Mouse (Mus musculus): Measurements from ENCODE around the gene Idh2. TPM values are rescaled to one million over a fixed set of nuclear protein-coding genes. Genes with fewer than 3 reads are reported as not detected.

The Idh2 gene
- total and polyA plus RNA-seq, 3 experiments = 121 to 268 (median 181) TPM

Other genes with a start within 250 kb of the Idh2 start
- gene Ap3s2, start 194.7 kb downstream of the Idh2 start, total RNA-seq (2012; rRNA removed) = 8.3 and 8.6 TPM in 2 replicates
- 10 to 100 TPM; 18.2 to 91.2 TPM for gene Ap3s2, start 194.7 kb downstream of the Idh2 start, polyA plus RNA-seq (2012; ENCODE audit: insufficient read depth in 1 of 2, insufficient read length in 2 of 2, low read depth in 1 of 2, low replicate concordance in 2 of 2, missing spikeins in 1 of 2)
- not detected in 2 replicates for gene Arpin, start 180.0 kb downstream of the Idh2 start, total RNA-seq (2012; rRNA removed)
- gene Arpin, start 180.0 kb downstream of the Idh2 start, polyA plus RNA-seq (2012; ENCODE audit: insufficient read depth in 1 of 2, insufficient read length in 2 of 2, low read depth in 1 of 2, low replicate concordance in 2 of 2, missing spikeins in 1 of 2) = not detected
- gene Zfp710, start 90.6 kb downstream of the Idh2 start, total RNA-seq (2012; rRNA removed) = 11.8 and 14.8 TPM in 2 replicates
- 10 to 100 TPM in 1 of 2 experiments, not detected in 1; 19.1 TPM for gene Zfp710, start 90.6 kb downstream of the Idh2 start, polyA plus RNA-seq (2012; ENCODE audit: insufficient read depth in 1 of 2, insufficient read length in 2 of 2, low read depth in 1 of 2, low replicate concordance in 2 of 2, missing spikeins in 1 of 2)
- 8.4 and 10.9 TPM in 2 replicates for gene Sema4b, start 71.4 kb upstream of the Idh2 start, total RNA-seq (2012; rRNA removed)
- 10 to 100 TPM in 1 of 2 experiments, not detected in 1; 17.3 TPM for gene Sema4b, start 71.4 kb upstream of the Idh2 start, polyA plus RNA-seq (2012; ENCODE audit: insufficient read depth in 1 of 2, insufficient read length in 2 of 2, low read depth in 1 of 2, low replicate concordance in 2 of 2, missing spikeins in 1 of 2)
- 69.3 and 84.5 TPM in 2 replicates for gene Cib1, start 117.4 kb upstream of the Idh2 start, total RNA-seq (2012; rRNA removed)
- 100 to 1,000 TPM in 1 of 2 experiments, not detected in 1; 145 TPM for gene Cib1, start 117.4 kb upstream of the Idh2 start, polyA plus RNA-seq (2012; ENCODE audit: insufficient read depth in 1 of 2, insufficient read length in 2 of 2, low read depth in 1 of 2, low replicate concordance in 2 of 2, missing spikeins in 1 of 2)
- 3.4 and 4.0 TPM in 2 replicates for gene Gdpgp1, start 117.5 kb upstream of the Idh2 start, total RNA-seq (2012; rRNA removed)
- gene Gdpgp1, start 117.5 kb upstream of the Idh2 start, polyA plus RNA-seq (2012; ENCODE audit: insufficient read depth in 1 of 2, insufficient read length in 2 of 2, low read depth in 1 of 2, low replicate concordance in 2 of 2, missing spikeins in 1 of 2) = 1 to 10 TPM in 1 of 2 experiments, not detected in 1; 4.6 TPM
- gene Ttll13, start 131.0 kb upstream of the Idh2 start, total RNA-seq (2012; rRNA removed) = 0.39 and 0.46 TPM in 2 replicates
- gene Ttll13, start 131.0 kb upstream of the Idh2 start, polyA plus RNA-seq (2012; ENCODE audit: insufficient read depth in 1 of 2, insufficient read length in 2 of 2, low read depth in 1 of 2, low replicate concordance in 2 of 2, missing spikeins in 1 of 2) = under 1 TPM in 1 of 2 experiments, not detected in 1; 0.40 TPM
- 42.8 and 48.0 TPM in 2 replicates for gene Ngrn, start 145.8 kb upstream of the Idh2 start, total RNA-seq (2012; rRNA removed)
- gene Ngrn, start 145.8 kb upstream of the Idh2 start, polyA plus RNA-seq (2012; ENCODE audit: insufficient read depth in 1 of 2, insufficient read length in 2 of 2, low read depth in 1 of 2, low replicate concordance in 2 of 2, missing spikeins in 1 of 2) = 10 to 100 TPM in 1 of 2 experiments, not detected in 1; 37.2 TPM
- gene Vps33b, start 154.3 kb upstream of the Idh2 start, total RNA-seq (2012; rRNA removed) = 24.9 and 27.6 TPM in 2 replicates
- 10 to 100 TPM in 1 of 2 experiments, not detected in 1; 23.4 TPM for gene Vps33b, start 154.3 kb upstream of the Idh2 start, polyA plus RNA-seq (2012; ENCODE audit: insufficient read depth in 1 of 2, insufficient read length in 2 of 2, low read depth in 1 of 2, low replicate concordance in 2 of 2, missing spikeins in 1 of 2)
- gene Prc1, start 179.1 kb upstream of the Idh2 start, total RNA-seq (2012; rRNA removed) = 68.5 and 71.7 TPM in 2 replicates
- gene Prc1, start 179.1 kb upstream of the Idh2 start, polyA plus RNA-seq (2012; ENCODE audit: insufficient read depth in 1 of 2, insufficient read length in 2 of 2, low read depth in 1 of 2, low replicate concordance in 2 of 2, missing spikeins in 1 of 2) = 100 to 1,000 TPM in 1 of 2 experiments, 10 to 100 TPM in 1; 82.2 to 108 TPM
- 13.8 and 20.2 TPM in 2 replicates for gene Rccd1, start 209.1 kb upstream of the Idh2 start, total RNA-seq (2012; rRNA removed)
- 10 to 100 TPM in 1 of 2 experiments, not detected in 1; 16.8 TPM for gene Rccd1, start 209.1 kb upstream of the Idh2 start, polyA plus RNA-seq (2012; ENCODE audit: insufficient read depth in 1 of 2, insufficient read length in 2 of 2, low read depth in 1 of 2, low replicate concordance in 2 of 2, missing spikeins in 1 of 2)
- gene Unc45a, start 225.6 kb upstream of the Idh2 start, total RNA-seq (2012; rRNA removed) = 20.3 and 28.2 TPM in 2 replicates
- 10 to 100 TPM in 1 of 2 experiments, not detected in 1; 26.1 TPM for gene Unc45a, start 225.6 kb upstream of the Idh2 start, polyA plus RNA-seq (2012; ENCODE audit: insufficient read depth in 1 of 2, insufficient read length in 2 of 2, low read depth in 1 of 2, low replicate concordance in 2 of 2, missing spikeins in 1 of 2)
- 47.6 and 58.1 TPM in 2 replicates for gene Hddc3, start 227.7 kb upstream of the Idh2 start, total RNA-seq (2012; rRNA removed)
- gene Hddc3, start 227.7 kb upstream of the Idh2 start, polyA plus RNA-seq (2012; ENCODE audit: insufficient read depth in 1 of 2, insufficient read length in 2 of 2, low read depth in 1 of 2, low replicate concordance in 2 of 2, missing spikeins in 1 of 2) = 10 to 100 TPM in 1 of 2 experiments, not detected in 1; 47.1 TPM